Mouse (Mus musculus) kidney, postnatal 0 days (tissue): ENCODE measurements around the gene Pnp. TPM values are rescaled to one million over a fixed set of nuclear protein-coding genes. Genes with fewer than 3 reads are reported as not detected.
"Not testable (repeated sequence)": the region's sequence is repeated elsewhere in the genome, so short reads cannot be mapped to it uniquely, and the experiment has no call there.

ENCODE experiments used
- ATAC-seq: fragments of 200-750 bp; cut with Nextera tagmentation; replicated peaks from 2 replicates; pipeline ENCODE4 v1.8.0; 2017; ENCODE audit warnings: low read depth, moderate number of reproducible peaks, moderate TSS enrichment, moderate library complexity; ENCODE audit not compliant: low FRiP score
- DNase-seq: peaks from one replicate; pipeline ENCODE4 v3.0.0-alpha.2; 2016; ENCODE audit warnings: low spot score
- H3K27ac ChIP-seq: fragments of 300-500 bp; sonication (generic); 2 replicates; pipeline ENCODE4 v1.5.1; 2014; ENCODE audit warnings: mild to moderate bottlenecking
- H3K27me3 ChIP-seq: fragments of 300-500 bp; sonication (generic); 2 replicates; pipeline ENCODE4 v1.6.1; 2014; ENCODE audit warnings: low read length, mixed read lengths; ENCODE audit not compliant: insufficient read depth
- H3K36me3 ChIP-seq: fragments of 300-500 bp; sonication (generic); 2 replicates; pipeline ENCODE4 v1.6.1; 2014; ENCODE audit warnings: low read length, mixed read lengths; ENCODE audit not compliant: insufficient read depth
- H3K4me1 ChIP-seq: fragments of 300-500 bp; sonication (generic); replicated peaks from 2 replicates; pipeline ENCODE4 v1.6.1; 2014; ENCODE audit warnings: antibody characterized with exemption, low read length, mixed read lengths; ENCODE audit not compliant: insufficient read depth
- H3K4me2 ChIP-seq: fragments of 300-500 bp; sonication (generic); 2 replicates; pipeline ENCODE4 v1.6.1; 2014; ENCODE audit warnings: mild to moderate bottlenecking, low read length, moderate library complexity, mixed read lengths
- H3K4me3 ChIP-seq: fragments of 300-500 bp; sonication (generic); replicated peaks from 2 replicates; pipeline ENCODE4 v1.5.1; 2014; ENCODE audit warnings: low read depth, low read length
- H3K9ac ChIP-seq: fragments of 300-500 bp; sonication (generic); 2 replicates; pipeline ENCODE4 v1.6.1; 2014; ENCODE audit warnings: low read depth, low read length
- H3K9me3 ChIP-seq: fragments of 300-500 bp; sonication (generic); replicated peaks from 2 replicates; pipeline ENCODE4 v1.6.1; 2016; ENCODE audit warnings: low read length, inconsistent platforms, mixed read lengths
- CTCF ChIP-seq: IDR thresholded peaks from 2 replicates; pipeline ENCODE4 v1.5.1; 2016; ENCODE audit warnings: antibody characterized with exemption, low read depth, mild to moderate bottlenecking, moderate library complexity
- WGBS: fragments of 180-500 bp; shearing (Covaris S2); extraction: QIAGEN DNeasy Blood & Tissue Kit; methylation state at CpG from one replicate; pipeline ENCODE4 v1.1.7; 2014; 5-methylcytosine and 5-hydroxymethylcytosine counted together
- polyA plus RNA-seq: library from polyadenylated mRNA; unstranded; fragments of >200 nt; fragmentation: Nextera tagmentation; extraction: Ambion mirVana; gene quantifications from 2 replicates; pipeline ENCODE4 v1.2.1, GENCODE M21; 2015

Pnp gene
- polyA plus RNA-seq, 1 experiment from 2014 or later, result 78.5 TPM

- peak overlapping the region; percentile 29 for H3K4me3 ChIP-seq
- no peaks in the 10 kb centered on the region for H3K9me3 ChIP-seq
- 18% methylated on average over 23 of the region's 23 CpGs for WGBS
- DNase-seq (peak; percentile 12), ATAC-seq (0 out of 2 replicates have a peak, but pooled peaks have one; percentile 50)
- H3K36me3 ChIP-seq, result no peaks in the 10 kb centered on the region
- H3K4me2 ChIP-seq, result peak overlapping the region; percentile 63
- no peak overlapping the region for H3K27ac ChIP-seq
- no peaks in the 10 kb centered on the region for H3K4me1 ChIP-seq
- TF ChIP-seq CTCF, result no peak
- H3K9ac ChIP-seq, result peak overlapping the region; percentile 46
- no peaks in the 10 kb centered on the region for H3K27me3 ChIP-seq
Measured at GRCm38 (mm10) chr14:50896747-50897373, 34.0 kb upstream of the Pnp start.

- Histone ChIP-seq H3K36me3 (no peaks in the 10 kb centered on the region), H3K27me3 (no peaks in the 10 kb centered on the region), H3K4me1 (no peaks in the 10 kb centered on the region), H3K9me3 (no peaks in the 10 kb centered on the region), H3K9ac (peak within 1 kb of the TSS; percentile 46), H3K4me2 (peak within 1 kb of the TSS; percentile 63), H3K4me3 (peak within 1 kb of the TSS; percentile 29), H3K27ac (no peak within 1 kb of the TSS)
- DNase-seq (no peak), ATAC-seq (no peak)
- no peak for TF ChIP-seq CTCF
- 48% methylated on average over 7 of the region's 7 CpGs for WGBS
Measured at GRCm38 (mm10) chr14:50897374-50897765, 33.5 kb upstream of the Pnp start, which contains the start of gene Klhl33. Gene Klhl33 (minus strand): TSS chr14:50897507.

- H3K27ac ChIP-seq, ATAC-seq, H3K4me3 ChIP-seq, H3K4me2 ChIP-seq, H3K4me1 ChIP-seq, H3K36me3 ChIP-seq, DNase-seq, H3K9me3 ChIP-seq, H3K27me3 ChIP-seq, H3K9ac ChIP-seq: not testable (repeated sequence)
- 83% methylated on average over 2 of the region's 2 CpGs for WGBS
Measured at GRCm38 (mm10) chr14:50897992-50898391, 32.9 kb upstream of the Pnp start.

GRCm38 (mm10) chr14:50903973-50904827, 26.7 kb upstream of the Pnp start:
- peak; percentile 70 for DNase-seq
- H3K4me1 ChIP-seq, result no peaks in the 10 kb centered on the region
- no peaks in the 10 kb centered on the region for H3K9me3 ChIP-seq
- no peaks in the 10 kb centered on the region for H3K36me3 ChIP-seq
- TF ChIP-seq CTCF, result peak; percentile 65
- no peaks in the 10 kb centered on the region for H3K27me3 ChIP-seq
- ATAC-seq, result peak; percentile 86
- peak overlapping the region; percentile 29 for H3K4me3 ChIP-seq
- H3K27ac ChIP-seq, result no peak overlapping the region
- H3K9ac ChIP-seq, result peak overlapping the region; percentile 58
- peak overlapping the region; percentile 67 for H3K4me2 ChIP-seq
- 4% methylated on average over 26 of the region's 26 CpGs for WGBS

GRCm38 (mm10) chr14:50904828-50905129, 26.1 kb upstream of the Pnp start:
- H3K4me2 ChIP-seq, result no peak overlapping the region
- no peaks in the 10 kb centered on the region for H3K4me1 ChIP-seq
- ATAC-seq (no peak), DNase-seq (no peak)
- no peaks in the 10 kb centered on the region for H3K36me3 ChIP-seq
- H3K9me3 ChIP-seq, result no peaks in the 10 kb centered on the region
- 87% methylated on average over 4 of the region's 4 CpGs for WGBS
- no peak overlapping the region for H3K27ac ChIP-seq
- TF ChIP-seq CTCF, result no peak
- no peak overlapping the region for H3K9ac ChIP-seq
- no peaks in the 10 kb centered on the region for H3K27me3 ChIP-seq
- no peak overlapping the region for H3K4me3 ChIP-seq

GRCm38 (mm10) chr14:50905327-50905726, 25.6 kb upstream of the Pnp start:
- not testable (repeated sequence) for H3K4me3 ChIP-seq, H3K27me3 ChIP-seq, H3K27ac ChIP-seq, DNase-seq, H3K4me2 ChIP-seq, H3K9me3 ChIP-seq, H3K9ac ChIP-seq, ATAC-seq, H3K36me3 ChIP-seq, H3K4me1 ChIP-seq
